Mouse (Mus musculus) forebrain, embryonic 14.5 days (tissue): Measurements from ENCODE around the gene Kctd14. TPM values are rescaled to one million over a fixed set of nuclear protein-coding genes. Genes with fewer than 3 reads are reported as not detected.
"Not testable (repeated sequence)": the region's sequence is repeated elsewhere in the genome, so short reads cannot be mapped to it uniquely, and the experiment has no call there.

Source experiments
- ATAC-seq: fragments of 200-750 bp; cut with Nextera tagmentation; 2 replicates; pipeline ENCODE4 v1.8.0; 2017; ENCODE audit warnings: mild to moderate bottlenecking, moderate library complexity
- DNase-seq: peaks from one replicate; pipeline ENCODE4 v3.0.0-alpha.2; 2015; ENCODE audit warnings: low spot score
- H3K27ac ChIP-seq: fragments of 300-500 bp; sonication (generic); 2 replicates; pipeline ENCODE4 v1.5.1; 2014; ENCODE audit warnings: low read depth, mild to moderate bottlenecking, control low read depth, low read length, moderate library complexity
- H3K27me3 ChIP-seq: fragments of 300-500 bp; sonication (generic); replicated peaks from 2 replicates; pipeline ENCODE4 v1.6.1; 2014; ENCODE audit warnings: low read length, control low read depth, mixed read lengths; ENCODE audit not compliant: control insufficient read depth, insufficient read depth
- H3K36me3 ChIP-seq: fragments of 300-500 bp; sonication (generic); 2 replicates; pipeline ENCODE4 v1.6.1; 2014; ENCODE audit warnings: low read length, control low read depth; ENCODE audit not compliant: control insufficient read depth, insufficient read depth
- H3K4me1 ChIP-seq: fragments of 300-500 bp; sonication (generic); 2 replicates; pipeline ENCODE4 v1.6.1; 2014; ENCODE audit warnings: antibody characterized with exemption, low read length, control low read depth; ENCODE audit not compliant: control insufficient read depth, insufficient read depth
- H3K4me2 ChIP-seq: fragments of 300-500 bp; sonication (generic); 2 replicates; pipeline ENCODE4 v1.6.1; 2014; ENCODE audit warnings: mild to moderate bottlenecking, control low read depth, low read length
- H3K4me3 ChIP-seq: fragments of 300-500 bp; sonication (generic); 2 replicates; pipeline ENCODE4 v1.5.1; 2014; ENCODE audit warnings: low read depth, low read length, control low read depth
- H3K9ac ChIP-seq: fragments of 300-500 bp; sonication (generic); 2 replicates; pipeline ENCODE4 v1.6.1; 2014; ENCODE audit warnings: mild to moderate bottlenecking, low read length, control low read depth, moderate library complexity
- H3K9me3 ChIP-seq: fragments of 300-500 bp; sonication (generic); replicated peaks from 2 replicates; pipeline ENCODE4 v1.6.1; 2016; ENCODE audit warnings: low read length, control low read depth, mixed read lengths; ENCODE audit not compliant: control insufficient read depth
- WGBS: fragments of 180-500 bp; shearing (Covaris S2); extraction: QIAGEN DNeasy Blood & Tissue Kit; methylation state at CpG from one replicate; pipeline ENCODE4 v1.1.7; 2014; 5-methylcytosine and 5-hydroxymethylcytosine counted together
- polyA plus RNA-seq: library from polyadenylated mRNA; unstranded; fragments of >200 nt; fragmentation: Nextera tagmentation; extraction: Ambion mirVana; gene quantifications from 2 replicates; pipeline ENCODE4 v1.2.1, GENCODE M21; 2014

Gene Kctd14
- 1.4 and 1.8 TPM in 2 replicates for polyA plus RNA-seq

GRCm38 (mm10) chr7:97451023-97451422 is at the start of gene Kctd14:
Gene Kctd14 (plus strand): TSS chr7:97451323.
- H3K9me3 ChIP-seq, H3K27me3 ChIP-seq, ATAC-seq, H3K36me3 ChIP-seq, H3K4me3 ChIP-seq, H3K4me2 ChIP-seq, DNase-seq, H3K9ac ChIP-seq, H3K27ac ChIP-seq: not testable (repeated sequence)
- peaks cover 22% of the 10 kb centered on the region for H3K4me1 ChIP-seq
- 82% methylated on average over 2 of the region's 2 CpGs for WGBS

GRCm38 (mm10) chr7:97407145-97407544 is 44.0 kb upstream of the Kctd14 start:
- H3K4me3 ChIP-seq: no peak overlapping the region
- no peak overlapping the region for H3K4me2 ChIP-seq
- H3K9me3 ChIP-seq: no peaks in the 10 kb centered on the region
- H3K4me1 ChIP-seq: no peaks in the 10 kb centered on the region
- no peak for DNase-seq
- no peak for ATAC-seq
- no peak overlapping the region for H3K27ac ChIP-seq
- H3K36me3 ChIP-seq: peaks cover 41% of the 10 kb centered on the region
- 76% methylated on average over 10 of the region's 10 CpGs for WGBS
- no peaks in the 10 kb centered on the region for H3K27me3 ChIP-seq
- H3K9ac ChIP-seq: no peak overlapping the region

DNA sequence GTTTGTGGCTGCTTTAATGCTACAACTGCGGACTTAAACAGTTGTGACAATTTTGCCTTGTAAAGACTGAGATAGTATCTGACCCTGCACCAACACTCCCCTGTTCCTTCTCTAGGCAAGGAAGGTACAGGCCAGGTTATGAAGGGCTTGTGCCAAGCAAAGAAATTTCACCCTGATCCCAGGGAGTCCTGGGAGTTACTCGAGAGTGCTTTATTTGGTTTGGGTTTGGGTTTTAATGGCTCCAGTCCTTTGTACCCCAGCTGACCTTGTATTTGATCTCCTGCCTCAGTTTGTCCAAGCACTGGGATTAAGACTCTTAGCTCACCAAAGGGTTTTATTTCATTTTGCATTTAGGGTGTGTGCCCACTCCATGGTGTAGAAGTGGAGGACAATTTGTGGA is 40.0 kb upstream of the Kctd14 start:
- Histone ChIP-seq H3K9me3 (no peaks in the 10 kb centered on the region), H3K4me2 (no peak overlapping the region), H3K4me1 (no peaks in the 10 kb centered on the region), H3K36me3 (peaks cover 48% of the 10 kb centered on the region), H3K4me3 (no peak overlapping the region), H3K27ac (no peak overlapping the region), H3K9ac (no peak overlapping the region), H3K27me3 (no peaks in the 10 kb centered on the region)
- ATAC-seq (no peak), DNase-seq (no peak)
- 95% methylated on average over 2 of the region's 2 CpGs for WGBS

DNA sequence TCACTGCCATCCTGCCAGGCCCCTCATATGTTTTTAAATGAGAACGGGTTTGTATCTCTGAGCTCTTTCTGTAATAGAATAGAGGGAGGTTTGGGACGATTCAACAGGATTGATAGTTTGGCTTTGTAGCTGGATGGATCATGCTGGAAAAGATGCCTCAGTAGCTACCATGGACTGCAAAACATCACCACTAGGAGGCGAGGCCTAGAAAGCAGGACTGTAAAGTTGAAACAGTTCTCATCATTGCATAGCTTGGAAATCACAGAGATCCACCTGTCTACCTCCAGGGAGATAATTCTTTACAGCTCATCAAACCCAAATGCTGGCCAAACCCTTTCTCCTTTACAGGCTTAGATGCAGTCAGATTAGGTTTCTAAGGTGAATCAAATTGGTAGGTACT is 39.5 kb upstream of the Kctd14 start:
- H3K27me3 ChIP-seq: no peaks in the 10 kb centered on the region
- H3K4me3 ChIP-seq: no peak overlapping the region
- no peaks in the 10 kb centered on the region for H3K4me1 ChIP-seq
- no peak for ATAC-seq
- peaks cover 48% of the 10 kb centered on the region for H3K36me3 ChIP-seq
- H3K9ac ChIP-seq: no peak overlapping the region
- no peak for DNase-seq
- H3K9me3 ChIP-seq: no peaks in the 10 kb centered on the region
- no peak overlapping the region for H3K4me2 ChIP-seq
- H3K27ac ChIP-seq: no peak overlapping the region
- WGBS: 85% methylated on average over 3 of the region's 3 CpGs

DNA sequence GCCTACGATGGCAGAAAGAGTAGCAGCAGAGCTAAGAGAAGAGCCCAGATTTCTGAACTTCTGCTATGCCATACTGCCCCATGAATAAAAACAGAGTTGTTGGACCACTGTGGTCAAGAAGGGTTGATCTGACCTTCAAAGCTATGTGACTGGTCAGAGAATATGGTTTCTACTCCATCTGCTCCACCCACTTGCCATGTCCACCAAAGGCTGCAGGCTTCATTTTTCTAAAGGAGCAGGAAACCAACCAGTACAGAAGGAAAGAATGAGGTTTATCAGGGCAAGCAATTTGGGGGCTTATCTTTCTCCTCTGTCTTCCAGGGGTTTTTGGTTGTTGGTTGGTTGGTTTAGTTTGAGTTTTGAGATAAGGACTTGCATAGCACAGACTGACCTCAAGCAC is 37.1 kb upstream of the Kctd14 start:
- ATAC-seq (no peak), DNase-seq (no peak)
- Histone ChIP-seq H3K27ac (no peak overlapping the region), H3K4me3 (no peak overlapping the region), H3K9ac (no peak overlapping the region), H3K27me3 (no peaks in the 10 kb centered on the region), H3K4me2 (no peak overlapping the region), H3K9me3 (no peaks in the 10 kb centered on the region), H3K36me3 (peaks cover 30% of the 10 kb centered on the region), H3K4me1 (peaks cover 3% of the 10 kb centered on the region; the same call in 1 of the 2 replicates)
- WGBS: 94% methylated on average over 1 of the region's 1 CpGs

DNA sequence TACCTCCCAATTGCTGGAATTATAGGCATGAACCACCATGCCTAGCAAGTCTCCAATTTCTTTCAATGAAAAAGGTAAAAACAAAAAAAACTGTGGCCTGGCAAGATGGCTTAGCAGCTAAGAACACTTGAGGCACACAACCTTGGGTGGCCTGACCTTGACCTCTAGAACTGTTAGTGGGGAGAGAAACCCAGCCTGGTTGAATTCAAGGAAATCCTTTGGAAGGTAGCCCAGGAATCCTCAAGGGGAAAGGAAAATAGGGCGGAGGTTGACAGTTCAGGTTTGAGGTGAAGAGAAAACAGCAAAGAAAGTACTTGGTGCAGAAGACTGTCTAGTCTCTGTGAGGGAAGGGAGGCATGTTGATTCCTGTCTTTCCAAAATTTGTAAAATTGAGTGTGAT is 36.7 kb upstream of the Kctd14 start:
- Histone ChIP-seq H3K27me3 (no peaks in the 10 kb centered on the region), H3K27ac (no peak overlapping the region), H3K4me2 (no peak overlapping the region), H3K4me1 (peaks cover 3% of the 10 kb centered on the region; the same call in 1 of the 2 replicates), H3K9me3 (no peaks in the 10 kb centered on the region), H3K36me3 (peaks cover 26% of the 10 kb centered on the region), H3K9ac (no peak overlapping the region), H3K4me3 (no peak overlapping the region)
- ATAC-seq (no peak), DNase-seq (no peak)
- WGBS: 90% methylated on average over 1 of the region's 1 CpGs

DNA sequence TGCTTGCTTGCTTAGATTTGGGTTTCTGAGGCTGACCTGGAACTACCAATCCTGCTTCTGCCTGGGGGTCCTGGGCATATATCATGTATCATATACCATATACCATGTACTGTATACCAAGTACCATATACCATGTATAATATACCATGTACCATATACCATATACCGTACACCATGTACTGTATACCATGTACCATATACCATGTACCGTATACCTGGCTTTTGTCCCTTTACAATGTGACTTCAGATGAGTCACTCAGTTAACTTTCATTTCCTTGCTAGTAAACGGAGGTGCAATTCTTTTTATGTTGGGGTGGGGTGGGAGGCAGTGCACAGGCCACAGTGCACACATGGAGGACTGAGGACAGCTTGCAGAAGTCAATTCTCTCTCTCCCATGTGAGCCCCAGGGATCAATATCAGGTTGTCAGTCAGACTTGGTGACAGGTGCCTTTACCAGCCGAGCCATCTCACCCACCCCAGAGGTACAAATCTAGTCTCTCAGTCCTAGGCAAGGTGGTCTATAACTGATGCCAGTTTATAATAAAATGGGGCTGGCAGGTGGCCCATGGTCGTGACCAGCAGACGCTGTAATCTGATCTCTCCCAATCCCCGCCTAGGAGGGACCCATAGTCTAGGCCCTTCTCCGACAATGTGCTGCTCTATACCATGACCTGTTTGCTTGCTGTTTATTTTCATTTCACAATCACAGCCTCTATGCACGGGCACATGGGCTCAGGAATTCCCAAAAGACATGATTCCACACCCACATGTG is 36.0 kb upstream of the Kctd14 start:
- Histone ChIP-seq H3K36me3 (peaks cover 19% of the 10 kb centered on the region), H3K9ac (no peak overlapping the region), H3K27me3 (no peaks in the 10 kb centered on the region), H3K4me1 (peaks cover 3% of the 10 kb centered on the region; the same call in 1 of the 2 replicates), H3K9me3 (no peaks in the 10 kb centered on the region), H3K27ac (no peak overlapping the region), H3K4me2 (no peak overlapping the region), H3K4me3 (no peak overlapping the region)
- ATAC-seq: no peak
- DNase-seq: no peak
- WGBS: 62% methylated on average over 9 of the region's 9 CpGs

GRCm38 (mm10) chr7:97416473-97416872 is 34.6 kb upstream of the Kctd14 start:
- no peaks in the 10 kb centered on the region for H3K9me3 ChIP-seq
- H3K9ac ChIP-seq: no peak overlapping the region
- DNase-seq (no peak), ATAC-seq (no peak)
- WGBS: 87% methylated on average over 4 of the region's 4 CpGs
- H3K4me3 ChIP-seq: no peak overlapping the region
- H3K27ac ChIP-seq: no peak overlapping the region
- H3K36me3 ChIP-seq: 0 out of 2 replicates have a peak, but pooled peaks cover 9% of the 10 kb centered on the region
- H3K4me1 ChIP-seq: peaks cover 3% of the 10 kb centered on the region; the same call in 1 of the 2 replicates
- H3K4me2 ChIP-seq: no peak overlapping the region
- no peaks in the 10 kb centered on the region for H3K27me3 ChIP-seq
